8 mouse cellular contexts compared by ENCODE assay signal in genomic region chr9:119978151-119978810, GRCm38 (mm10). TPM values are rescaled to one million over a fixed set of nuclear protein-coding genes. Genes with fewer than 3 reads are reported as not detected.
DNase-seq lines count a peak whose midpoint lies in the region; ATAC-seq and TF ChIP-seq lines count a peak whose summit lies in the region.

No protein-coding gene starts in this region.

- ATAC-seq in lung, embryonic 15.5 days (ENCODE audit: borderline replicate concordance, extremely low read depth, low FRiP score, low TSS enrichment) = no peak
- ATAC-seq in limb, embryonic 13.5 days (ENCODE audit: low FRiP score, low read depth) = no peak

- no peaks in the 10 kb centered on the region for H3K27me3 ChIP-seq in cerebellum, adult 2 months (ENCODE audit: control insufficient read depth, insufficient read depth, low read length)
- H3K27me3 ChIP-seq in lung, embryonic 15.5 days = no peaks in the 10 kb centered on the region
- H3K27me3 ChIP-seq in limb, embryonic 13.5 days = no peaks in the 10 kb centered on the region

- no peak for TF ChIP-seq POLR2A in cerebellum, adult 2 months (IDR thresholded peaks at IDR 0.05; ENCODE audit: borderline replicate concordance, insufficient read depth, low read length)
- no peak for TF ChIP-seq POLR2A in lung, adult 2 months (IDR thresholded peaks at IDR 0.05; ENCODE audit: borderline replicate concordance, extremely low read depth, low read depth, low read length)

- DNase-seq in cerebellum, adult 2 months = peak; percentile 15 to 42
- no peak for DNase-seq in cerebellum, adult 11 months
- no peak for DNase-seq in lung, adult 2 months
- peak; percentile 73 to 78 for DNase-seq in thymus, postnatal 10 days (ENCODE audit: low spot score in 2 of 2)
- no peak for DNase-seq in gastrocnemius, postnatal 4 days (ENCODE audit: low spot score in 2 of 2)
- no peak for DNase-seq in embryo, embryonic 10.5 days (ENCODE audit: low spot score)

- no peak overlapping the region for H3K9ac ChIP-seq in lung, embryonic 15.5 days
- peak overlapping the region; percentile 19; the same call in 1 of the 2 replicates for H3K9ac ChIP-seq in limb, embryonic 13.5 days

- H3K36me3 ChIP-seq in lung, embryonic 15.5 days = peaks cover 21% of the 10 kb centered on the region
- H3K36me3 ChIP-seq in limb, embryonic 13.5 days = peaks cover 14% of the 10 kb centered on the region

- H3K4me2 ChIP-seq in lung, embryonic 15.5 days = peak overlapping the region; percentile 27; the same call in 1 of the 2 replicates
- 0 out of 2 replicates have a peak overlapping the region, but pooled peaks have one; percentile 7 for H3K4me2 ChIP-seq in limb, embryonic 13.5 days (replicated peaks)

- no peak for TF ChIP-seq CTCF in cerebellum, adult 2 months (IDR thresholded peaks at IDR 0.05; ENCODE audit: borderline replicate concordance, insufficient read depth, low read depth, low read length)
- TF ChIP-seq CTCF in lung, adult 2 months (IDR thresholded peaks at IDR 0.05; ENCODE audit: insufficient read depth, low read length) = no peak

- peaks cover 62% of the 10 kb centered on the region for H3K4me1 ChIP-seq in cerebellum, adult 2 months (ENCODE audit: control insufficient read depth, insufficient read depth, low read length)
- peaks cover 64% of the 10 kb centered on the region for H3K4me1 ChIP-seq in lung, embryonic 15.5 days
- peaks cover 42% of the 10 kb centered on the region for H3K4me1 ChIP-seq in lung, adult 2 months (ENCODE audit: control insufficient read depth, insufficient read depth, low read length)
- H3K4me1 ChIP-seq in limb, embryonic 13.5 days = peaks cover 68% of the 10 kb centered on the region

- WGBS in cerebellum, adult 2 months = 52% methylated on average over 9 of the region's 9 CpGs
- 36% methylated on average over 9 of the region's 9 CpGs for WGBS in lung, embryonic 15.5 days
- 43% methylated on average over 9 of the region's 9 CpGs for WGBS in lung, adult 2 months
- 55% methylated on average over 9 of the region's 9 CpGs for WGBS in limb, embryonic 13.5 days

- H3K4me3 ChIP-seq in cerebellum, adult 2 months (replicated peaks; ENCODE audit: insufficient read depth, low read depth, low read length) = no peak overlapping the region
- H3K4me3 ChIP-seq in lung, embryonic 15.5 days = no peak overlapping the region
- H3K4me3 ChIP-seq in lung, adult 2 months (replicated peaks; ENCODE audit: extremely low read depth, low read depth, low read length) = no peak overlapping the region
- H3K4me3 ChIP-seq in limb, embryonic 13.5 days = no peak overlapping the region

- H3K9me3 ChIP-seq in lung, embryonic 15.5 days = no peaks in the 10 kb centered on the region
- no peaks in the 10 kb centered on the region for H3K9me3 ChIP-seq in limb, embryonic 13.5 days

- H3K27ac ChIP-seq in cerebellum, adult 2 months (ENCODE audit: insufficient read depth, low read length) = peak overlapping the region; percentile 24; the same call in 1 of the 2 replicates
- peak overlapping the region; percentile 50 for H3K27ac ChIP-seq in lung, embryonic 15.5 days
- peak overlapping the region; percentile 28; the same call in 1 of the 2 replicates for H3K27ac ChIP-seq in limb, embryonic 13.5 days

RNA-seq across cellular contexts. Expression of gene Csrnp1, which starts 6.2 kb away (rescaled TPM):
- 11.1 and 12.6 TPM in 2 replicates for polyA plus RNA-seq in cerebellum, adult 2 months (2012; rRNA removed)
- 8.2 and 8.7 TPM in 2 replicates for polyA plus RNA-seq in lung, embryonic 15.5 days (2015; fragmentation: Nextera tagmentation; extraction: Ambion mirVana)
- 53.3 and 110 TPM in 2 replicates for polyA plus RNA-seq in lung, adult 2 months (2012; rRNA removed)
- polyA plus RNA-seq in limb, embryonic 13.5 days (2015; fragmentation: Nextera tagmentation; extraction: Ambion mirVana) = 4.5 and 6.4 TPM in 2 replicates
- 1 to 10 TPM; 4.5 to 5.4 TPM for total RNA-seq in gastrocnemius, postnatal 4 days (2021)

RNA-seq across cellular contexts. Expression of gene Ttc21a, which starts 40.9 kb away (rescaled TPM):
- polyA plus RNA-seq in cerebellum, adult 2 months (2012; rRNA removed) = 0.56 and 1.2 TPM in 2 replicates
- polyA plus RNA-seq in lung, embryonic 15.5 days (2015; fragmentation: Nextera tagmentation; extraction: Ambion mirVana) = 0.67 and 1.1 TPM in 2 replicates
- 9.5 and 11.4 TPM in 2 replicates for polyA plus RNA-seq in lung, adult 2 months (2012; rRNA removed)
- 0.18 and 0.20 TPM in 2 replicates for polyA plus RNA-seq in limb, embryonic 13.5 days (2015; fragmentation: Nextera tagmentation; extraction: Ambion mirVana)
- under 1 TPM; 0.15 to 0.34 TPM for total RNA-seq in gastrocnemius, postnatal 4 days (2021)

RNA-seq across cellular contexts. Expression of gene Gorasp1, which starts 40.9 kb away (rescaled TPM):
- 22.1 and 23.6 TPM in 2 replicates for polyA plus RNA-seq in cerebellum, adult 2 months (2012; rRNA removed)
- 31.1 and 35.6 TPM in 2 replicates for polyA plus RNA-seq in lung, embryonic 15.5 days (2015; fragmentation: Nextera tagmentation; extraction: Ambion mirVana)
- polyA plus RNA-seq in lung, adult 2 months (2012; rRNA removed) = 15.7 and 16.2 TPM in 2 replicates
- 29.5 and 31.5 TPM in 2 replicates for polyA plus RNA-seq in limb, embryonic 13.5 days (2015; fragmentation: Nextera tagmentation; extraction: Ambion mirVana)
- 10 to 100 TPM; 18.8 to 25.2 TPM for total RNA-seq in gastrocnemius, postnatal 4 days (2021)

RNA-seq across cellular contexts. Expression of gene Xirp1, which starts 45.1 kb away (rescaled TPM):
- 0.03 and 0.05 TPM in 2 replicates for polyA plus RNA-seq in cerebellum, adult 2 months (2012; rRNA removed)
- polyA plus RNA-seq in lung, embryonic 15.5 days (2015; fragmentation: Nextera tagmentation; extraction: Ambion mirVana) = 0.96 and 1.3 TPM in 2 replicates
- polyA plus RNA-seq in lung, adult 2 months (2012; rRNA removed) = 0.62 and 2.7 TPM in 2 replicates
- polyA plus RNA-seq in limb, embryonic 13.5 days (2015; fragmentation: Nextera tagmentation; extraction: Ambion mirVana) = 0.70 and 1.0 TPM in 2 replicates
- 100 to 1,000 TPM; 101 to 111 TPM for total RNA-seq in gastrocnemius, postnatal 4 days (2021)

Comparison
In these comparisons a context has a peak if more than half of its experiments do, and no peak if none do; other contexts are left out.
1. DNase-seq: peak in cerebellum, adult 2 months (2 of 2) and thymus, postnatal 10 days (2 of 2); none in cerebellum, adult 11 months (single experiment), lung, adult 2 months (single experiment), gastrocnemius, postnatal 4 days (0 of 2) and embryo, embryonic 10.5 days (single experiment).
2. Peak in every context shown above with its lines, with median percentiles within 50 percentile points of each other: H3K27ac ChIP-seq.